Mouse (Mus musculus) midbrain, embryonic 16.5 days (tissue): Measurements from ENCODE around the gene Trpm6. TPM values are rescaled to one million over a fixed set of nuclear protein-coding genes. Genes with fewer than 3 reads are reported as not detected.

ENCODE experiments used
- ATAC-seq: fragments of 200-750 bp; cut with Nextera tagmentation; 2 replicates; pipeline ENCODE4 v1.8.0; 2017; ENCODE audit warnings: moderate TSS enrichment
- H3K27ac ChIP-seq: fragments of 300-500 bp; sonication (generic); 2 replicates; pipeline ENCODE4 v1.5.1; 2014; ENCODE audit warnings: mild to moderate bottlenecking, low read length, mixed read lengths
- H3K27me3 ChIP-seq: fragments of 300-500 bp; sonication (generic); 2 replicates; pipeline ENCODE4 v1.6.1; 2014; ENCODE audit warnings: low read depth, low read length, mixed read lengths; ENCODE audit not compliant: control insufficient read depth, insufficient read depth
- H3K36me3 ChIP-seq: fragments of 300-500 bp; sonication (generic); 2 replicates; pipeline ENCODE4 v1.6.1; 2014; ENCODE audit warnings: mild to moderate bottlenecking, low read length, moderate library complexity, mixed read lengths; ENCODE audit not compliant: control insufficient read depth, insufficient read depth
- H3K4me1 ChIP-seq: fragments of 300-500 bp; sonication (generic); 2 replicates; pipeline ENCODE4 v1.6.1; 2014; ENCODE audit warnings: mild to moderate bottlenecking, low read length, mixed read lengths; ENCODE audit not compliant: control insufficient read depth, insufficient read depth
- H3K4me2 ChIP-seq: fragments of 300-500 bp; sonication (generic); 2 replicates; pipeline ENCODE4 v1.6.1; 2014; ENCODE audit warnings: mild to moderate bottlenecking, low read length, mixed read lengths
- H3K4me3 ChIP-seq: fragments of 300-500 bp; sonication (generic); 2 replicates; pipeline ENCODE4 v1.5.1; 2014; ENCODE audit warnings: low read depth, mild to moderate bottlenecking, low read length, moderate library complexity, mixed read lengths
- H3K9ac ChIP-seq: fragments of 300-500 bp; sonication (generic); 2 replicates; pipeline ENCODE4 v1.6.1; 2014; ENCODE audit warnings: low read depth, low read length, mixed read lengths
- H3K9me3 ChIP-seq: fragments of 300-500 bp; sonication (generic); replicated peaks from 2 replicates; pipeline ENCODE4 v1.6.1; 2014; ENCODE audit warnings: mild to moderate bottlenecking, low read length, mixed read lengths; ENCODE audit not compliant: control insufficient read depth, poor library complexity, severe bottlenecking
- WGBS: fragments of 180-500 bp; shearing (Covaris S2); extraction: QIAGEN DNeasy Blood & Tissue Kit; methylation state at CpG from one replicate; pipeline ENCODE4 v1.1.7; 2014; 5-methylcytosine and 5-hydroxymethylcytosine counted together
- polyA plus RNA-seq: library from polyadenylated mRNA; unstranded; fragments of >200 nt; fragmentation: Nextera tagmentation; extraction: Ambion mirVana; gene quantifications from 2 replicates; pipeline ENCODE4 v1.2.1, GENCODE M21; 2015

Gene Trpm6
- polyA plus RNA-seq, 1 experiment from 2014 or later, result 0.48 TPM

GRCm38 (mm10) chr19:18811264-18811663 is 61.5 kb downstream of the Trpm6 start:
- 85% methylated on average over 3 of the region's 3 CpGs for WGBS
- no peak overlapping the region for H3K9ac ChIP-seq
- no peak for ATAC-seq

GRCm38 (mm10) chr19:18815170-18815569 is 65.4 kb downstream of the Trpm6 start:
- no peaks in the 10 kb centered on the region for H3K36me3 ChIP-seq
- no peak overlapping the region for H3K27ac ChIP-seq
- no peak overlapping the region for H3K4me3 ChIP-seq
- H3K4me1 ChIP-seq, result no peaks in the 10 kb centered on the region
- WGBS, result 83% methylated on average over 13 of the region's 13 CpGs
- H3K27me3 ChIP-seq, result no peaks in the 10 kb centered on the region
- ATAC-seq, result no peak
- no peak overlapping the region for H3K4me2 ChIP-seq
- no peak overlapping the region for H3K9ac ChIP-seq
- H3K9me3 ChIP-seq, result no peaks in the 10 kb centered on the region

More at GRCm38 (mm10) chr19:18811264-18811663, 61.5 kb downstream of the Trpm6 start:
- Histone ChIP-seq H3K4me2 (no peak overlapping the region), H3K27ac (no peak overlapping the region), H3K9me3 (no peaks in the 10 kb centered on the region), H3K36me3 (no peaks in the 10 kb centered on the region), H3K27me3 (no peaks in the 10 kb centered on the region), H3K4me1 (no peaks in the 10 kb centered on the region), H3K4me3 (no peak overlapping the region)

GRCm38 (mm10) chr19:18817425-18817824 is 67.6 kb downstream of the Trpm6 start:
- Histone ChIP-seq H3K27me3 (no peaks in the 10 kb centered on the region), H3K4me3 (no peak overlapping the region), H3K27ac (no peak overlapping the region), H3K9ac (no peak overlapping the region), H3K4me1 (no peaks in the 10 kb centered on the region), H3K9me3 (no peaks in the 10 kb centered on the region), H3K4me2 (no peak overlapping the region), H3K36me3 (no peaks in the 10 kb centered on the region)
- WGBS, result 79% methylated on average over 2 of the region's 2 CpGs
- ATAC-seq, result no peak

- Histone ChIP-seq H3K9ac (no peak overlapping the region), H3K36me3 (no peaks in the 10 kb centered on the region), H3K4me1 (no peaks in the 10 kb centered on the region), H3K27me3 (no peaks in the 10 kb centered on the region), H3K4me2 (no peak overlapping the region), H3K9me3 (no peaks in the 10 kb centered on the region), H3K4me3 (no peak overlapping the region), H3K27ac (no peak overlapping the region)
- WGBS, result 86% methylated on average over 2 of the region's 2 CpGs
- ATAC-seq, result no peak
These were observed 78.8 kb downstream of the Trpm6 start for GRCm38 (mm10) chr19:18828601-18829000.

DNA sequence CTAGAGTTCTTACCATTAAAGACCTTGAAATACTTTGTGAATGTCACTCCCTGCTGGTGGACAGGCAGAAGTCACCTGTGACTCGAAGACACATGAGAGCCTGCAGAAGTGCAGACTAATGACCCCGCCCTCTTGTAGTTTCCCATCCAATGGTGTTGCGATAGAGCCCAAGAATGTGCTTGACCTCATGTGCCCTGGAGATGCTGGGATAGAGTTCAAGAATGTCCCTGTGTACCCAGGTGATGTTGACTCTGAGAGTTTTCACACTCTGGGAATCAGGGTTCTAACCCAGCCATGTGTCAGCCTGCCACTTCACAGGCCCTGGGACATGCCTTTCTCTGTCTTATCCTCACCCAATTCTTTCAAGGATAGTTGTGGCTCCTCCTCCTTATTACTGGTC is 81.4 kb downstream of the Trpm6 start:
- Histone ChIP-seq H3K4me2 (no peak overlapping the region), H3K27me3 (no peaks in the 10 kb centered on the region), H3K9me3 (no peaks in the 10 kb centered on the region), H3K36me3 (no peaks in the 10 kb centered on the region), H3K9ac (no peak overlapping the region), H3K27ac (no peak overlapping the region), H3K4me3 (no peak overlapping the region), H3K4me1 (no peaks in the 10 kb centered on the region)
- no peak for ATAC-seq
- 88% methylated on average over 3 of the region's 3 CpGs for WGBS

GRCm38 (mm10) chr19:18834971-18835370 is 85.2 kb downstream of the Trpm6 start:
- H3K36me3 ChIP-seq, result no peaks in the 10 kb centered on the region
- no peak overlapping the region for H3K4me2 ChIP-seq
- no peak overlapping the region for H3K9ac ChIP-seq
- no peaks in the 10 kb centered on the region for H3K4me1 ChIP-seq
- no peak overlapping the region for H3K27ac ChIP-seq
- WGBS, result 7% methylated on average over 6 of the region's 6 CpGs
- no peaks in the 10 kb centered on the region for H3K27me3 ChIP-seq
- no peak overlapping the region for H3K4me3 ChIP-seq
- no peak for ATAC-seq
- H3K9me3 ChIP-seq, result no peaks in the 10 kb centered on the region

- 85% methylated on average over 19 of the region's 19 CpGs for WGBS
- Histone ChIP-seq H3K4me3 (no peak overlapping the region), H3K36me3 (no peaks in the 10 kb centered on the region), H3K9me3 (no peaks in the 10 kb centered on the region), H3K4me2 (no peak overlapping the region), H3K4me1 (no peaks in the 10 kb centered on the region), H3K27me3 (no peaks in the 10 kb centered on the region), H3K9ac (no peak overlapping the region), H3K27ac (no peak overlapping the region)
- ATAC-seq, result no peak
These were observed 92.2 kb downstream of the Trpm6 start for GRCm38 (mm10) chr19:18841789-18842562.

DNA sequence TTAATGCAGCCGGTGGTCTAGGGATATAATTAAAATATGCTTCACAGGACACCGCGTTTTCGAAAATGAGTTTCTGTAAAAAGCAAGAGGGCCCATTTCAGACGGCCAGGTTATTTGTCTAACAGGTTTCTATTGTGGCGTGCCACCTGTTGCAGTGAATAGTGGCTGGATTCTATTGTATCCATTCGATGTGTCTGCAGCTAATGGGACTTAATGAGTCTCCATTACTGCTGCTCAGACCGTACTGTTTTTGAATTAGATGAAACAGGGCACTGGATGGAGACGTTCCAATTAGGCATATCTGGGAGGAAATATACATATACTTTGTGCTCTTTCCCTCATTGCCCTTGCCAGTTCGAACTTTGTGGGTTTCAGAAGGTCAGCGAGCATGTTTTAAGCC is 92.8 kb downstream of the Trpm6 start:
- no peak for ATAC-seq
- no peaks in the 10 kb centered on the region for H3K9me3 ChIP-seq

GRCm38 (mm10) chr19:18846336-18846735 is 96.6 kb downstream of the Trpm6 start:
- no peak for ATAC-seq
- no peaks in the 10 kb centered on the region for H3K9me3 ChIP-seq
- H3K4me1 ChIP-seq, result no peaks in the 10 kb centered on the region
- H3K36me3 ChIP-seq, result no peaks in the 10 kb centered on the region
- H3K27ac ChIP-seq, result no peak overlapping the region
- H3K4me2 ChIP-seq, result no peak overlapping the region
- H3K27me3 ChIP-seq, result no peaks in the 10 kb centered on the region
- H3K9ac ChIP-seq, result no peak overlapping the region
- no peak overlapping the region for H3K4me3 ChIP-seq
- over 99% methylated on average over 4 of the region's 4 CpGs for WGBS

More for the DNA sequence above, 92.8 kb downstream of the Trpm6 start:
- no peak overlapping the region for H3K9ac ChIP-seq
- H3K4me3 ChIP-seq, result no peak overlapping the region
- no peaks in the 10 kb centered on the region for H3K36me3 ChIP-seq
- H3K4me2 ChIP-seq, result no peak overlapping the region
- H3K4me1 ChIP-seq, result no peaks in the 10 kb centered on the region
- H3K27me3 ChIP-seq, result no peaks in the 10 kb centered on the region
- no peak overlapping the region for H3K27ac ChIP-seq
- 72% methylated on average over 11 of the region's 11 CpGs for WGBS
